Mouse (Mus musculus): ENCODE data around the gene Dcbld1.

Dcbld1 gene

DNA sequence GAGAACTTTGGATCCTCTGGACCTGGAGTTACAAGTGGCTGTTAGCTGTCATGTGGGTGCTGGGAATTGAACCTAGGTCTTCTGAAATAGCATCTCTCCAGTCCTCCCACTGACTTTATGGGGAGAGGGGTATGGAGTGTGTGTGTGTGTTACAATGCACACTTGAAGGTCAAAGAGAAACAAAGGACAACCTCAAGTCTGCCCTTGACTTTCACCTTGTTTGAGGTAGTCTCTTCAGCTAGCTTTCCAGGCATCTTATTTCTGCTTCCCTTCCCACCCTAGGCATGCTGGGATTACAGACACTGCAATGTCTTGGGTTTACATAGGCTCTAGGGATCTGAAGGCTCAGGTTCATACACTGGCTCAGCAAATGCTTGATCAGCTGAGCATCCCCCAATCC is 68.9 kb downstream of the Dcbld1 start:
- DNase-seq (ENCODE audit: low read depth, low spot score): peak; percentile 49

DNA sequence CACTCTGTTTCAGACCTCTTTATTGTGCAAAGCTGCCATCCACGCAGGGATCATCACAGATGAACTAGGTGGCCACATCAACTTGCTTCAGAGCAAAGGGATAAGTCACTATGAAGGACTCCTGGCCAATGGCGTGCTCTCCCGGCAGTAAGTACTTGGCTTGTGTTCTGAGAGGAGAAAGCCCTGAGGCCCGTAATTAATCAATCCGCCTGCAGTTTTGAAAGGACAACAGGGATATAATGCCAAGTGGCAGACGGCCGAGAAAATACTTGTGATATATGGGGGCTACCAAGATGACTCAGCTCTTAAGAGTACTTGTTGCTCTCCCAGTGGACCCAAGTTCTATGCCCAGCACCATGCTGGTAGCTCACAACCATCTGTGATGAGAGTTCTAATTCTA is 71.2 kb downstream of the Dcbld1 start:
- DNase-seq (ENCODE audit: low read depth, low spot score): no peak

DNA sequence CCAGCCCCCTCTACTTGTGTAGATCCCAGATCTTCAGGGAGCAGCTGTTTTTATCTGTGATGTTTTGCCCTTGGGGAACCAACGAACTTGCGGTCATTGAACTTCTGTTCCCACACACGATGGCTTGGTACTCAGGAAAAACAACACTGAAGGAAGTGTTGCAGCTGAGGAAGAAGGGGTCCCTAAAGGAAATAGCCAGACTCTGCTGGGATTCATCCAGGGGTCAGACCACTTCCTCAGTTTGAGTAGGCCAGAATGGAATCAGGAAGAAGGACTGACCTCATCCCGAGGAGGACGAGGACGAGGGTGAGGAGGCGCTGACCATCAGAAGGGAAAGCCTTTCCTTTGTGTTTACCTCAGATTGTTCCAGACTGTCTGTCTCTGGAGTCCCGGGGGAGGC is 75.8 kb downstream of the Dcbld1 start:
- DNase-seq (ENCODE audit: low read depth, low spot score): no peak

DNA sequence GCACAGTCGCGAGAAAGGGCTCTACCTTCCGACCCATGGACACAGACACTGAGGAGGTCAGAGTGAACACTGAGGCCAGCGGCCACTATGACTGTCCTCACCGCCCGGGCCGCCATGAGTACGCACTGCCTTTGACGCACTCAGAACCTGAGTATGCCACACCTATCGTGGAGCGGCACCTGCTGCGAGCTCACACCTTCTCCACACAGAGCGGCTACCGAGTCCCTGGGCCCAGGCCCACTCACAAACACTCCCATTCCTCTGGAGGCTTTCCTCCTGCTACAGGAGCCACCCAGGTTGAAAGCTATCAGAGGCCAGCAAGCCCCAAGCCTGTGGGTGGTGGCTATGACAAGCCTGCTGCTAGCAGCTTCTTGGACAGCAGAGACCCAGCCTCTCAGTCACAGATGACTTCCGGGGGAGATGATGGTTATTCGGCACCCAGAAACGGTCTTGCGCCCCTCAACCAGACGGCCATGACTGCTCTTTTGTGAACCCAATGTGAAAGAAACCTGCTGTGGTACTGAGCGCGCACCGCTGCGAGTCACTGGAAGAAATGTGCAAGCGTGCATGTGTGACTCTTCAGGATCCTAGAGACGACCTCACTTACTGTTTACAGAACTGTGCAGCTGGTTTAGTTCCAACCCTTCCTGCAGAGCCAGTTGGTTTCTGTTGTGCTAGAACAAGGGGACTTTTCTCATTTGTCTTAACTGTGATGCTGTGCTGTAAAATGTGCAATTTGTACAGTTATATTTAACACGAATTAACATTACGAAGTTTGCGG is 86.3 kb downstream of the Dcbld1 start:
- peak; percentile 56 for DNase-seq (ENCODE audit: low read depth, low spot score)

DNA sequence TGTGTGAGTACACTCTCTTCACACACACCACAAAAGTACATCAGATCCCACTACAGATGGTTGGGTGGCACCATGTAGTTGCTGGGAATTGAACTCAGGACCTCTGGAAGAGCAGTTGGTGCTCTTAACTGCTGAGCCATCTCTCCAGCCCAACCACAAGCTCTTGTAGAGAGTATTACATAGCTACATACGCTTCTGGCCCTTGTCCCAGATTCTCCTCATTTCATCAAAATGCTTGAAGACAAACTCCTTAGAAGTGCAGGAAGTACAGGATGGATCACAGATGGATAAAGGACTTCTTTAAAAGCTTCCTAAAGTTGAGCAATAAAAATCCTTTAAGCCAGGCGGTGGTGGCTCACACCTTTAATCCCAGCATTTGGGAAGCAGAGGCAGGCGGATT is 88.5 kb downstream of the Dcbld1 start:
- no peak for DNase-seq (ENCODE audit: low read depth, low spot score)

DNA sequence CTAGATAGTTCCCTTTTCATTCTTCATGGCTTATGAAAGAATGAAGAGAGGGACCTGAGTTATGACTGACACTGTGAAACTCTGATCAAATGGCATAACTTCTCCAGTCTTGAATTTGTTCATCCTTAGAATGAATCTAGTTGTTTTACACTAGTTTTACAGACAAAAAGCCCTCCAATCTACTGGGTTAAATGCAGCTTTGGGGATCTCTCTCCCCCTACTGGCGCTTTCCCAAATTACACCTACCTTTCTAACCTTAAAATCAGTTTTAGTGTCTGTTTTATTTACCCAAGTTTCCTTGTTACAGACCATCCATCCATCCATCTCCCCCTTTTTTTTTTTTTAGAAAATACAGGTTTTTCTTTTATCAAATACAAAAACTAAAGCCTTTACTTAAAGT is 97.6 kb downstream of the Dcbld1 start:
- DNase-seq (ENCODE audit: low read depth, low spot score): peak; percentile 65

DNA sequence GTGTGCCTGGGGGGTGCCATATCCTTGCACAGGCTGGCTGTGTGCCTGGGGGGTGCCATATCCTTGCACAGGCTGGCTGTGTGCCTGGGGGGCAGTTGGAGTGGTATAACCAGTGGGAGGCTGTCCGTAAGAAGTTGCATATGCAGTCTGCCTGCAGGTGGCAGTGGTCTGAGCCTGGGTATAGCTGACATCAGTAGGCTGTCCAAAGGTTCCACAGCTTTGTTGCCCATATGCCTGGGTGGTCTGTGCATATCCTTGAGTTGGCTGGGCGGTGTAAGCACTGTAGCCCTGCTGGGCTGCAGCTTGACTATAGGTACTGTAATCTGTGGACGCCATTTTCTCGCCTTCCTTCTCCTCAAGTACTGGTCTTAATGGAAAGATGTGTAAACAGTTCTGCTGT is 109.9 kb downstream of the Dcbld1 start:
- peak; percentile 74 for DNase-seq (ENCODE audit: low read depth, low spot score)

DNA sequence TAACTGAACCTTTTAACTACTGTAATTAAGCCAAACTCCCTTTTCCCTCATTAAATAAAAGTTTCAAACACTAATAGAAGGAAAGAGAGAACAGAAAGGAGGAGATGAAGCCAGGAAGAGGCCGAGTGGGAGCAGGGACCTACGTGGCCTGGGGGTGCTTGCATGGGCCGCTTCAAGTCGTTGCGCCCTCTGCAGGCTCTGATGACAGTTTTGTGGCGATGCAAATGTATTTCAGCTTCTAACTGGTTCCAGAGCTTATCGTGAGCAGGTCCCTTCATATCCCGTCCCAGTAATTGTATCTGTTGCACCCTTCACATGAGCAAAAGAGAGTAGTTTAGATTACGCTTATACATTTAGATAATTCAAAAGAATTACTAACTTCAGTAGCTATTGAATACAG is 119.8 kb downstream of the Dcbld1 start:
- peak; percentile 78 for DNase-seq (ENCODE audit: low read depth, low spot score)

DNA sequence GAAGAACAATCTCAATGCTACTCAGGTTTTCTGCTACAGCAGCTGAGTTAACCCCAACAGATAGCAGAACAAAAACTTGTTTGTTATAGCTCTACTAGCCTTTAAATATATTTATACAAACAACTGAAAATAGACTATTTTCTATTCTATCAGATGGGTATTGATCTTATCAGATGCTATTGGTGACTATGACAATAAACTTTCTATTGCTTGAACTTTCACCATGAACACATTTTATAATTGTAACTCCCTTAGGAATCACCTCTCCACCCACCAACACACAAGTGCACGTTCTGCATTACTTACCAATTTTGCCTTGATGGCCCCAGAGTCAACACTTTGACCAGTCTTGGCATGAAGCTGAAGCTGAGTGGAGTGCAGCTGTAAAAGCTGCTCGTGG is 125.0 kb downstream of the Dcbld1 start, which contains the start of gene Gm26741:
TSS of gene Gm26741 (plus strand) at position 301 of the 400 bp plus-strand sequence.
- no peak for DNase-seq (ENCODE audit: low read depth, low spot score)

DNA sequence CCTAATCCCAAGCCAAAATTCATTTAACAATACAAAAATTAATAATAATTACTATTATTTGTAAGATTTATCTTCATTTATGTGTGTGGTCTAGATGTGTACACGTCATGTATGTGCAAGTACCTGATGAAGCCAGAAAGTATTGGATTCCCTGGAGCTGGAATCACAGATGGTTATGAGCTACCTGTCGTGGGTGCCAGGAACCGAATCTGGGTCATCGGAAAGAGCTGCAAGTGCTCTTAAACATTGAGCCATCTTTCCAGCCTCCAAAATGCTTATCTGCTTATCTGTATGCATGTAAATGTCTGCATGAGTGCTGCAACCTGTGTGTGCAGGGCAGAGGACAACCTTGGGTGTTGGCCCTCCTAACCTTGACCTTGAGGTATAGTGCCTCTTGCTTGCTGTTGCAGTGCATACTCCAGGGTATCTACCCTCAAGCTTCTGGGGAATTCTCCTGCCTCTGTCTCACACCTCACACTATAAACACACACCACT is 126.9 kb downstream of the Dcbld1 start:
- DNase-seq (ENCODE audit: low read depth, low spot score): no peak

DNA sequence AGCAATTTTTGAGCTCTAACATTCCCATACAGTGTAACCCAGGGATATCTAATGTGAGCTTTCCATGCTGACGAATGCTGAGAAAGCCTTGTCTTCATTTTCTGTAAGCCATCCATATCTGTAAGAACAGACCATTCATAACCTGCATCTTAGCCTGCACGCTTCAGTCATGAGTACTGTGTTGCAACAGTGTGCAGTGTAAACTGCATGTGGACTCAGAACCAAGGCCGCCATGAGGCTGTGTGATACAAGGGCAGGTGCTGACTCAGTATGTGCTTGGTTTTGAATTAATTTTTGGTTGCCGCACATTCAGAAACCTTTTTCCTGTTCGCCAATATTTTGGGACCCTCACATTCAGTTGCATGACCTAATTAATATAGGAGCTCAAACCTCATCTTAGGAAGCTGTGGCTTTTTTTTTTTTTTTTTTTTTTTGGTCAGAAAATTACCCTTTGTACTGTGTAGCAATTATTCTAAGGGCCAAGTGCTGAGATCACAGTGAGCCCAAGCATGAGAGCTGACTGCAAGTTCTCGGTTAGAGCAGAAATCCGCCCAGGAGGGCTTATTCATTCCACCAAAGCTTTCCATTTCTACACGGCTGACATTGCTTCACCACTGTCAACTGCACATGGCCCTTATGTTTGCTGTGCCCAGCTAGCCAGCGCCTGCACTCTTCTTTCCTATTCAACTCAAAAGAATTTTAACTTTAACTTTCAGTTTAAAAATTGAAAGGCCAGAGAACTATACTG is 127.6 kb downstream of the Dcbld1 start:
- no peak for DNase-seq (ENCODE audit: low read depth, low spot score)

DNA sequence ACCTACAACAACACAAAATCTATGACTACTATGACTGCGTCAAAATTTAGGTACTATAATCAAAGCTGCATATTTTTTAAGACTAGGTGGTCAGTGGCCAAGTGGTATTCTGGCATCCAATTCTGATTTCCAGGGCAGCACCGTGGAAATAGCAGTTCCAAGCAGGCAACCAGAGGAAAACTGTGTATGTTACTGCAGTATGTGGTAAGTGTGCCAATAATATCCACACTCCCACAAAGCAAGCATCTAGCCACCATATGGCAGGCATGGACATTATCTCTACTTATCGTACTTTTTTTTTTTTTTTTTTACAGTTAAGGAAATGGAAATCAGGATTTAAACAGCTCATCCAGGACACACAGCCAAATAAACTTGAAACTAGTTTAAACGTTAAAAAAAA is 135.0 kb downstream of the Dcbld1 start:
- no peak for DNase-seq (ENCODE audit: low read depth, low spot score)

Measured in ZHBTc4 (cell line).